Mouse (Mus musculus): ENCODE data around the gene Sstr1.

DNA sequence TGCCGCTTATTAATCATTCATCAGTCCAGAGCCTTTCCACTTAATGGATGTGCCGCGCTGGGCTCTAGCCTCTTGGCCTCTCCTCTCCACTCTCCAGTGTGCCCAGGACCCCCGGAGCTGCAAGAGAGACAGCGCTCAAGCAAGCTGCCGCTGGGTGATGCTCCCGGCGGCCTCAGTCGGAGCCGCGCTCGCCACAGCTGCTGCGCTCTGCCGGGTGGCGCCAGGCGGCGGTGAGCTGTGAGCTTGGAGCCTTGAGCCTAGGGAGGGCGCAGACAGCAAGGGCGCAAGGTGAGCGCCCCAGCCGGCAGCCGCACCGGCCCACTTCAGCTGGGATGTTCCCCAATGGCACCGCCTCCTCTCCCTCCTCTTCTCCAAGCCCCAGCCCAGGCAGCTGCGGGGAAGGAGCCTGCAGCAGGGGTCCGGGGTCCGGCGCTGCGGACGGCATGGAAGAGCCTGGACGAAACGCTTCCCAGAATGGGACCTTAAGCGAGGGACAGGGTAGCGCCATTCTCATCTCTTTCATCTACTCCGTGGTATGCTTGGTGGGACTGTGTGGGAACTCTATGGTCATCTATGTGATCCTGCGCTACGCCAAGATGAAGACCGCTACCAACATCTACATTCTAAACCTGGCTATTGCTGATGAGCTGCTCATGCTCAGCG, 820 bp downstream of the Sstr1 start:
- TF ChIP-seq CTCF (conservative IDR thresholded peaks at IDR 0.05; ENCODE audit: low read length) = no peak
- TF ChIP-seq POU5F1 (IDR thresholded peaks at IDR 0.05; ENCODE audit: borderline replicate concordance, low read length) = no peak
